Comparison of ENCODE assay signal across 8 mouse cellular contexts in the genomic region with DNA sequence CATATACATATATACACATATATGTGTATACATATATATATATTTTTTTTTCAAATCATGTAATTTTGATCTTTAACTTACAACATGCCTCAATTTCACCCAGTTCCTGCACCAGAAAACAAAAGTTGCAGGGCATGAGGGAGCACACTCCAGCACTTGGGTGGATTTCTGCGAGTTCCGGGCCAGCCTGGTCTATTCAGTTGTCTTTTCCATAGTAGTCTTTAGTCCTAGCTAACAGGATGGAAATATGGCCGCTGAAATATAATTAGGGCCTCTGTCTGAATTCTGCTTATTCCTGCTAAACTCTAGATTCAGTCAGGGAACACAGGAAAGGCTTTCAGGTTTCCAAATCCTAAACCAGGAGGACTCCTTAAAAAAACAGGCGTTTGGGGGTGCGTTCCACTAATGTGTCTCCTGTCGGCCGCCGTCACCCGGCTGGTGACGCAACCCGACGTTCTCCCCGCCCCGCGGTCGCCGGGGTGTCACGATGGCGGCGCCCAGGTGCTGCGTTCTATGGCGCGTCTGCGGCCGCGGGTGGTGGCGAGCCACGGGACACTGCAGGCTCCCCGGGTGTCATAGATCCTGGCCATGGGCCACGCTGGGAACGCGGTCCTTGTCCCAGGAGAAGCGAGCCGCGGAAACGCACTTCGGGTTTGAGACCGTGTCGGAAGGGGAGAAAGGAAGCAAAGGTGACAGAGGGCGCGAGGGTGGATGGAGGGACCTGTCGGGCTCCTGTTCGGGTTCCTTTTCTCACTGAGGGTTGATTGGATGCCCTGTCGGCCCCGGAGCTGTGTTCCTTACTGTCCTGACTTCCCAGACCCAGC. TPM values are rescaled to one million over a fixed set of nuclear protein-coding genes. Genes with fewer than 3 reads are reported as not detected.
A peak's percentile ranks its signal among the peaks of the same experiment; 100 is the strongest.
DNase-seq lines count a peak whose midpoint lies in the region; ATAC-seq and TF ChIP-seq lines count a peak whose summit lies in the region.

A gene (plus strand): TSS at position 441 of the 824 bp plus-strand sequence.

- intact Hi-C loops in heart, postnatal 25 days (cut with DNase I), result loop anchor here (5.0 kb wide), 1 partner anchor 63 kb away; a partner anchor contains a TSS

- TF ChIP-seq EP300 in ES-Bruce4 (IDR thresholded peaks at IDR 0.05; ENCODE audit: insufficient read depth, low read depth, low read length), result no peak

- H3K4me3 ChIP-seq in ES-Bruce4 (ENCODE audit: low read depth, low read length), result peak within 1 kb of the TSS; percentile 97
- H3K4me3 ChIP-seq in forebrain, embryonic 16.5 days (replicated peaks; ENCODE audit: low read length), result peak within 1 kb of the TSS; percentile 95
- H3K4me3 ChIP-seq in neural tube, embryonic 15.5 days (replicated peaks), result peak within 1 kb of the TSS; percentile 97

- WGBS in forebrain, embryonic 16.5 days, result 3% methylated on average over 45 of the region's 45 CpGs
- WGBS in neural tube, embryonic 15.5 days, result 3% methylated on average over 45 of the region's 45 CpGs

- H3K4me2 ChIP-seq in forebrain, embryonic 16.5 days (ENCODE audit: low read length), result peak within 1 kb of the TSS; percentile 92
- H3K4me2 ChIP-seq in neural tube, embryonic 15.5 days, result peak within 1 kb of the TSS; percentile 92

- H3K36me3 ChIP-seq in ES-Bruce4 (ENCODE audit: control insufficient read depth, insufficient read depth, low read length, poor library complexity, severe bottlenecking), result peaks cover 9% of the 10 kb centered on the region
- peaks cover 9% of the 10 kb centered on the region for H3K36me3 ChIP-seq in forebrain, embryonic 16.5 days (ENCODE audit: control insufficient read depth, insufficient read depth)
- peaks cover 14% of the 10 kb centered on the region for H3K36me3 ChIP-seq in neural tube, embryonic 15.5 days

- H3K4me1 ChIP-seq in ES-Bruce4 (ENCODE audit: control insufficient read depth, insufficient read depth, low read length), result peaks cover 3% of the 10 kb centered on the region
- H3K4me1 ChIP-seq in forebrain, embryonic 16.5 days (replicated peaks; ENCODE audit: control insufficient read depth, insufficient read depth, low read length), result peaks cover 6% of the 10 kb centered on the region
- peaks cover 10% of the 10 kb centered on the region for H3K4me1 ChIP-seq in neural tube, embryonic 15.5 days

- peak; percentile 85 for DNase-seq in cerebellum, adult 11-12 months
- DNase-seq in heart, postnatal 25 days (ENCODE audit: low spot score), result peak; percentile 72
- DNase-seq in layer of hippocampus, adult 18-20 months (ENCODE audit: low spot score in 2 of 2), result peak; percentile 84 to 91
- peak; percentile 83 to 87 for DNase-seq in lung, adult 18-20 months
- peak; percentile 85 for DNase-seq in testis, postnatal 14 days (ENCODE audit: low spot score)

- no peaks in the 10 kb centered on the region for H3K27me3 ChIP-seq in ES-Bruce4 (ENCODE audit: control insufficient read depth, insufficient read depth, low read length, poor library complexity, severe bottlenecking)
- H3K27me3 ChIP-seq in forebrain, embryonic 16.5 days (replicated peaks; ENCODE audit: control insufficient read depth, insufficient read depth, low read length), result no peaks in the 10 kb centered on the region
- no peaks in the 10 kb centered on the region for H3K27me3 ChIP-seq in neural tube, embryonic 15.5 days (replicated peaks)

- no peak for TF ChIP-seq POLR2A in ES-Bruce4 (IDR thresholded peaks at IDR 0.05; ENCODE audit: insufficient read depth, low read length)

- no peak for TF ChIP-seq CTCF in ES-Bruce4 (IDR thresholded peaks at IDR 0.05; ENCODE audit: low read depth, low read length)

- no peaks in the 10 kb centered on the region for H3K9me3 ChIP-seq in ES-Bruce4 (replicated peaks; ENCODE audit: control insufficient read depth, insufficient read depth, low read length, poor library complexity, severe bottlenecking)
- H3K9me3 ChIP-seq in forebrain, embryonic 16.5 days (ENCODE audit: control insufficient read depth, low read length), result no peaks in the 10 kb centered on the region
- no peaks in the 10 kb centered on the region for H3K9me3 ChIP-seq in neural tube, embryonic 15.5 days (replicated peaks)

- peak within 1 kb of the TSS; percentile 60 for H3K9ac ChIP-seq in ES-Bruce4 (ENCODE audit: low read depth, poor library complexity, severe bottlenecking)
- H3K9ac ChIP-seq in forebrain, embryonic 16.5 days (replicated peaks; ENCODE audit: low read depth, low read length), result peak within 1 kb of the TSS; percentile 67
- peak within 1 kb of the TSS; percentile 96 for H3K9ac ChIP-seq in neural tube, embryonic 15.5 days (replicated peaks)

- H3K27ac ChIP-seq in ES-Bruce4 (ENCODE audit: insufficient read depth, low read length), result no peak within 1 kb of the TSS
- H3K27ac ChIP-seq in forebrain, embryonic 16.5 days (ENCODE audit: low read length), result peak within 1 kb of the TSS; percentile 70
- H3K27ac ChIP-seq in neural tube, embryonic 15.5 days (replicated peaks), result peak within 1 kb of the TSS; percentile 79

- peak; percentile 90 for ATAC-seq in forebrain, embryonic 16.5 days
- peak; percentile 77 for ATAC-seq in neural tube, embryonic 15.5 days (ENCODE audit: low FRiP score)

RNA-seq across cellular contexts. Expression of the gene that starts here (rescaled TPM):
- 28.3 and 35.9 TPM in 2 replicates for polyA plus RNA-seq in ES-Bruce4 (2011; ENCODE audit: insufficient read depth, insufficient read length, low read depth, missing spikeins)
- polyA plus RNA-seq in forebrain, embryonic 16.5 days (2015; fragmentation: Nextera tagmentation; extraction: Ambion mirVana), result 62.9 and 64.3 TPM in 2 replicates
- total RNA-seq in heart, postnatal 25 days (2021), result 100 to 1,000 TPM; 159 to 164 TPM
- total RNA-seq in layer of hippocampus, adult 18-20 months (2021), result 10 to 100 TPM; 42.0 to 44.9 TPM
- 63.7 and 64.6 TPM in 2 replicates for polyA plus RNA-seq in neural tube, embryonic 15.5 days (2015; fragmentation: Nextera tagmentation; extraction: Ambion mirVana)
